Mouse (Mus musculus) heart, adult 2 months (tissue): Measurements from ENCODE around the gene 4930455H04Rik. TPM values are rescaled to one million over a fixed set of nuclear protein-coding genes. Genes with fewer than 3 reads are reported as not detected.
A peak's percentile ranks its signal among the peaks of the same experiment; 100 is the strongest.

Experiments
- DNase-seq, 2 experiments: peaks; one replicate each; pipeline ENCODE4 v3.0.0; 2021
- H3K27ac ChIP-seq: fragments of 200-600 bp; 2 replicates; pipeline ENCODE4 v1.8.1; 2022
- H3K27me3 ChIP-seq: fragments of 200-500 bp; 2 replicates; pipeline ENCODE4 v1.6.1; 2012; ENCODE audit warnings: mild to moderate bottlenecking, low read length, inconsistent platforms, mixed read lengths; ENCODE audit not compliant: control insufficient read depth, insufficient read depth
- H3K36me3 ChIP-seq: fragments of 200-500 bp; 2 replicates; pipeline ENCODE4 v1.6.1; 2012; ENCODE audit warnings: low read length, inconsistent platforms; ENCODE audit not compliant: control insufficient read depth, insufficient read depth
- H3K4me1 ChIP-seq: fragments of 200-500 bp; 2 replicates; pipeline ENCODE4 v1.6.1; 2011; ENCODE audit warnings: low read length; ENCODE audit not compliant: control insufficient read depth, insufficient read depth
- H3K4me3 ChIP-seq: fragments of 200-600 bp; 2 replicates; pipeline ENCODE4 v1.8.1; 2022
- H3K79me2 ChIP-seq: fragments of 200-500 bp; replicated peaks from 2 replicates; pipeline ENCODE4 v1.6.1; 2012; ENCODE audit warnings: mild to moderate bottlenecking, inconsistent platforms, low read length, moderate library complexity, mixed read lengths; ENCODE audit not compliant: control insufficient read depth, insufficient read depth
- H3K9ac ChIP-seq: fragments of 200-500 bp; 2 replicates; pipeline ENCODE4 v1.6.1; 2012; ENCODE audit warnings: low read depth, mild to moderate bottlenecking, control low read depth, inconsistent platforms, low read length, mixed read lengths
- CTCF ChIP-seq: fragments of 200-600 bp; IDR thresholded peaks from 2 replicates; pipeline ENCODE4 v1.8.1; 2022; ENCODE audit warnings: antibody characterized with exemption, mild to moderate bottlenecking, moderate library complexity
- EP300 ChIP-seq: fragments of 200-500 bp; IDR thresholded peaks from 2 replicates; pipeline ENCODE4 v1.6.1; 2011; ENCODE audit warnings: low read depth, low read length, control low read depth; ENCODE audit not compliant: insufficient read depth
- POLR2A ChIP-seq: fragments of 200-500 bp; IDR thresholded peaks from 2 replicates; pipeline ENCODE4 v1.6.1; 2011; ENCODE audit warnings: mild to moderate bottlenecking, low read depth, low read length, control low read depth; ENCODE audit not compliant: insufficient read depth
- WGBS: fragments of 180-500 bp; shearing (Covaris S2); methylation state at CpG from one replicate; pipeline ENCODE4 v1.1.7; 2018; 5-methylcytosine and 5-hydroxymethylcytosine counted together
- intact Hi-C: fragments of 180-260 bp; cut with DNase I; formaldehyde crosslinking; loops from one replicate; pipeline ENCODE4 v1.15.1; 2025
- polyA plus RNA-seq: library from polyadenylated mRNA; depleted of rRNA; stranded (reverse); fragments of >200 nt; gene quantifications from 2 replicates; pipeline ENCODE4 v1.2.3, GENCODE M21; 2012
- total RNA-seq, 2 experiments: library from RNA; stranded (reverse); gene quantifications; 2 replicates each; pipeline ENCODE4 v1.2.3; 2021

The 4930455H04Rik gene
- total and polyA plus RNA-seq, 3 experiments = 0.16 TPM; not detected in 2

DNA sequence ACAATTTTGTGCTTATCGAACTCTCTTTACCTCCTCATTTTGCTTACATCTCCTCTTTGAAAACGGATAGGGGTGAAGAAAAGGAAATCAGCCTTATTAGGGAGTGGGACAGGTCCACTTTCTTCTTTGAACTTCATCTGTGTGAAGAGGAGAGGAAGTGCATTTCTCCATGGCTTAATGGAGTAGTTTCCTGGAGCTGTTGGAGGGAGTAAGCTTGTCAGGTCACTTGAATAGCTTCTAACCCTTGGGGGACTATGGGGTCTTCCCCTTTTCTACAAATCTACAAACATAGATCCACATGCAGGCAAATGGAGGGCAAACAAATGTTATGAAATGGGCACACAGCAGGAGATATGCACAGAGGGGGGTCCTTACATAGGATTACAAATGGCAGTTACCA, 18.4 kb downstream of the 4930455H04Rik start:
- no peak overlapping the region for H3K9ac ChIP-seq
- TF ChIP-seq EP300 (no peak), POLR2A (no peak), CTCF (no peak)
- no peaks in the 10 kb centered on the region for H3K79me2 ChIP-seq
- no peak overlapping the region for H3K4me3 ChIP-seq
- peak overlapping the region; percentile 50 for H3K27ac ChIP-seq
- intact Hi-C loops = no loop called here
- DNase-seq = no peak
- no peaks in the 10 kb centered on the region for H3K27me3 ChIP-seq
- H3K4me1 ChIP-seq = peaks cover 2% of the 10 kb centered on the region
- 36% methylated on average over 2 of the region's 2 CpGs for WGBS
- H3K36me3 ChIP-seq = peaks cover 3% of the 10 kb centered on the region

DNA sequence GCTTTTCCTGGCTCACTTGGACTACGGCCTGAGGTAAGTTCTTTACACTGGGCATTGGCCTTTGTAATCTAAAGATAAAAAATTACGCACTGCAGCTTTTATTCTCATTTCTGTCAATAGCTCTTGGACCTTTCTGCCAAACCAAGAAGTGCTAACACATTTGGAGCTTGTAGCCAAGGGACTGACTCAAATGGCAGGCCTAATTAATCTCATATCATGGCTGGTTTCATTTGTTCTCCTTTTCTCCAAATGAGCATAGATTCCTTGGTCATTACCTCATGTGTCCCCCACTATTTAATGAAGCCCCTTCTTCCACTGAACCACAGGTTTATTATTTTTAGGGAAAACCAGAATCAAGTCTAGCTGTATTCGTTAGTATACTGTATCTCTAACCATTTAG, 20.2 kb downstream of the 4930455H04Rik start:
- H3K4me3 ChIP-seq = no peak overlapping the region
- no peak overlapping the region for H3K27ac ChIP-seq
- DNase-seq = no peak
- TF ChIP-seq POLR2A (no peak), EP300 (no peak), CTCF (no peak)
- no peaks in the 10 kb centered on the region for H3K79me2 ChIP-seq
- 85% methylated on average over 3 of the region's 3 CpGs for WGBS
- H3K4me1 ChIP-seq = peaks cover 1% of the 10 kb centered on the region; the same call in 1 of the 2 replicates
- intact Hi-C loops = no loop called here
- H3K36me3 ChIP-seq = peaks cover 3% of the 10 kb centered on the region; the same call in 1 of the 2 replicates
- no peak overlapping the region for H3K9ac ChIP-seq
- H3K27me3 ChIP-seq = no peaks in the 10 kb centered on the region

DNA sequence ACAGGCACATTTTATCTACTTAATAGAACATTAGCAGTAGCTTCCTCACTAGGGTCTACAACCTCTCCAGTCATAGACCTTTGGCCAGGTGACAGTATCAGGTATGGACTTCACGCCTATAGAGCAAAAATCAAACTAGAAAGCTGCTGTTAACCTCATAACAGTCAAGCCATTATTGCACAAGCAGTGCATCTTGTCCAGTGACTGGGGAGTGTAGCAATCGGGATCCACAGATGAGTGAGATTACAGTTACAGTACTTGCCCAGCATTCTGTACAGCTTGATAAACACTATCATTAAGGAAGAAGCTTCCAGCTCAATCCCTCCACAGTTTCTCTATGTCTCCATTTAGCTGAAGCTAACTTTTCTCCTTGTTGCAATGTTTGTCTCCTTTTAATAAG, 23.1 kb downstream of the 4930455H04Rik start:
- Histone ChIP-seq H3K9ac (no peak overlapping the region), H3K36me3 (peaks cover 3% of the 10 kb centered on the region; the same call in 1 of the 2 replicates), H3K4me3 (no peak overlapping the region), H3K27me3 (no peaks in the 10 kb centered on the region), H3K4me1 (no peaks in the 10 kb centered on the region), H3K27ac (no peak overlapping the region), H3K79me2 (no peaks in the 10 kb centered on the region)
- 90% methylated on average over 2 of the region's 2 CpGs for WGBS
- TF ChIP-seq POLR2A (no peak), EP300 (no peak), CTCF (no peak)
- intact Hi-C loops = no loop called here
- DNase-seq = no peak

DNA sequence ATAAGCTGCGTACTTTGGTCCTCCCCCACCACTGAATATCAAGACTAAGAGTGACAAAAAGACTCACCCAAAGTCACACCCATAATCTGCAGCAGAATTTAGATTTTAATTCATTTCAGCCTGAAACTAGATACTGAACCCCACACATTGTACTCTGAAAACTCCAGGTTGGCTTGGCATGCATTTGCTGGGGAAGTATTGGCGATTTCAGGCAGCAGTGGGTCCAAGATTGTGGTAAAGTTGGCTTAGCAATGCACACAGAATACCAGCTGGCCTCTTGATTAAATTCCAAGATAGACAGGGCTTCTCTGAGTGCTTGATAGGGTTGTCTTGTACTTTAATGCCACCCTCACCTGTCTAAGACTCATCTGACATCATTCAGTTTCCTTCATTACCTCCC, 24.9 kb downstream of the 4930455H04Rik start:
- H3K27ac ChIP-seq = no peak overlapping the region

DNA sequence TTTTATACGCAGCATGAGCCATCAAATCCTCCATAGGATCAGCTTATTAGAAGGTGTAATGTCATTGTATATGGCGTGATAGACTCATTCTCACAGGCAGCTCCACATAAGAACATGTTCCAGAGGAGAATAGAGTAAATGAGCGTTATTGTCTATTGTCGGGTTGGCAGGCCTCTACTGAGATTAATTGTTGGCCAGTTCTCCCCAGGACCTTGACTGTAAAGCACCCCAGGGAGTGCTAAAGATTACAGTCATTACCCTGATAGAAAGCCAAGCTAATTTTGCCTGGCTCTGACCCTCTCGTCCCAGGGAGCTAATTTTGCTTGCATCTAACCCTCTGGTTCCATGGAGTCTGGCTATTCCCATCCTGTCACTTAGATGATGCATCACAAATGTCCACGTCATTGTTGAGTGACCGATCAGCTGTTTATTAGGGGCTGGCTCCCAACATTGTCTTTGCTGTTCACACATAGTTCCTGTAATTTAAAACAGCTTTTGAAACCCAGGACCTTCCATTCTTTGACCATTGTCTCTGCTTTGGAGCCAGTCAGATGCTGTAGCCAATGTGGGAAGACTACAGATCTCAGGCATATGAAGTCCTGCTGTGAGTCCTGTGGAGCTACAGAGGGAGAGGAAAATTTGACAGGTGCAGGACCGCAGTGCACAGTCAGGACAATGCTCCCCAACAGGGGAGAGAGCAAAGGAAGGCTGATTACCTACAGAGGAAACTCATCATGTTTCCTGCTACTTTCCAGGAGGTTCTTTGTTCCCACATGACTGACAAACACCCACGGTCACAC, 33.8 kb downstream of the 4930455H04Rik start:
- TF ChIP-seq POLR2A (no peak), CTCF (no peak), EP300 (no peak)
- peaks cover 3% of the 10 kb centered on the region; the same call in 1 of the 2 replicates for H3K36me3 ChIP-seq
- DNase-seq = no peak
- no peaks in the 10 kb centered on the region for H3K79me2 ChIP-seq
- no peak overlapping the region for H3K4me3 ChIP-seq
- no peak overlapping the region for H3K9ac ChIP-seq
- no peak overlapping the region for H3K27ac ChIP-seq
- WGBS = 38% methylated on average over 9 of the region's 9 CpGs
- intact Hi-C loops = no loop called here
- H3K27me3 ChIP-seq = no peaks in the 10 kb centered on the region
- peaks cover 4% of the 10 kb centered on the region for H3K4me1 ChIP-seq

More for the DNA sequence above, 24.9 kb downstream of the 4930455H04Rik start:
- TF ChIP-seq EP300 (no peak), CTCF (no peak), POLR2A (no peak)
- no peak for DNase-seq
- WGBS = 86% methylated on average over 2 of the region's 2 CpGs
- Histone ChIP-seq H3K27me3 (no peaks in the 10 kb centered on the region), H3K4me3 (no peak overlapping the region), H3K4me1 (no peaks in the 10 kb centered on the region), H3K36me3 (no peaks in the 10 kb centered on the region), H3K79me2 (no peaks in the 10 kb centered on the region), H3K9ac (no peak overlapping the region)
- intact Hi-C loops = no loop called here

DNA sequence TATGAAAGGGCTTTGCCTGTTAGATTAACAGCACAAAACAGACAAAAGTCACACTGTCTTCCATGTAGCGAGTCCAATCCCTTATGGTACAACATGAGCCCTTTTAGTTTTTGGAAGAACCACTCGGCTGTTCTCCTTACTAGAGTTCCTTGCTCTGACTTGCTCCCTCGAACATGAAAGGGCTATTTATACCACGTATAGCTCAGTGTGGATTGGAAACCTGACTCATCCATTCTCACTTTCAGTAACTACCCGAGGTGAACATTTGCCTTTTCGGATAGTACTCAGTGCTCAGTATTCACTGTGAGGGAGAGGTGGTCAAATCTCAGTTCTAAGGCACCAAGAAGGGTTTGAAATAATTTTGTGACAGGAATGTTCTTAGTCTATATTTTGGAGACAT, 35.3 kb downstream of the 4930455H04Rik start:
- Histone ChIP-seq H3K36me3 (peaks cover 3% of the 10 kb centered on the region; the same call in 1 of the 2 replicates), H3K9ac (no peak overlapping the region), H3K4me1 (peaks cover 4% of the 10 kb centered on the region), H3K4me3 (no peak overlapping the region), H3K79me2 (no peaks in the 10 kb centered on the region), H3K27me3 (no peaks in the 10 kb centered on the region), H3K27ac (no peak overlapping the region)
- WGBS = 74% methylated on average over 6 of the region's 6 CpGs
- intact Hi-C loops = no loop called here
- no peak for DNase-seq
- TF ChIP-seq POLR2A (no peak), EP300 (no peak), CTCF (no peak)
